Mouse (Mus musculus) hindbrain, embryonic 13.5 days (tissue): ENCODE measurements around the gene Atl2. TPM values are rescaled to one million over a fixed set of nuclear protein-coding genes. Genes with fewer than 3 reads are reported as not detected.

ENCODE experiments used
- ATAC-seq: fragments of 200-750 bp; cut with Nextera tagmentation; 2 replicates; pipeline ENCODE4 v1.8.0; 2017; ENCODE audit warnings: moderate TSS enrichment; ENCODE audit not compliant: low FRiP score
- H3K27ac ChIP-seq: fragments of 300-500 bp; sonication (generic); 2 replicates; pipeline ENCODE4 v1.5.1; 2015; ENCODE audit warnings: inconsistent platforms, mild to moderate bottlenecking, moderate library complexity
- H3K27me3 ChIP-seq: fragments of 300-500 bp; sonication (generic); 2 replicates; pipeline ENCODE4 v1.6.1; 2015; ENCODE audit warnings: mild to moderate bottlenecking, inconsistent platforms
- H3K36me3 ChIP-seq: fragments of 300-500 bp; sonication (generic); 2 replicates; pipeline ENCODE4 v1.6.1; 2015; ENCODE audit warnings: mild to moderate bottlenecking, inconsistent platforms
- H3K4me1 ChIP-seq: fragments of 300-500 bp; sonication (generic); replicated peaks from 2 replicates; pipeline ENCODE4 v1.6.1; 2015; ENCODE audit warnings: inconsistent platforms
- H3K4me2 ChIP-seq: fragments of 300-500 bp; sonication (generic); 2 replicates; pipeline ENCODE4 v1.6.1; 2015; ENCODE audit warnings: inconsistent platforms, mild to moderate bottlenecking, moderate library complexity
- H3K4me3 ChIP-seq: fragments of 300-500 bp; sonication (generic); 2 replicates; pipeline ENCODE4 v1.5.1; 2015; ENCODE audit warnings: mild to moderate bottlenecking, inconsistent platforms
- H3K9ac ChIP-seq: fragments of 300-500 bp; sonication (generic); 2 replicates; pipeline ENCODE4 v1.6.1; 2015; ENCODE audit warnings: mild to moderate bottlenecking, inconsistent platforms
- H3K9me3 ChIP-seq: fragments of 300-500 bp; sonication (generic); 2 replicates; pipeline ENCODE4 v1.6.1; 2016; ENCODE audit warnings: inconsistent platforms
- WGBS: fragments of 180-500 bp; shearing (Covaris S2); methylation state at CpG from one replicate; pipeline ENCODE4 v1.1.7; 2015; 5-methylcytosine and 5-hydroxymethylcytosine counted together
- polyA plus RNA-seq: library from polyadenylated mRNA; unstranded; fragments of >200 nt; fragmentation: Nextera tagmentation; extraction: Ambion mirVana; gene quantifications from 2 replicates; pipeline ENCODE4 v1.2.1, GENCODE M21; 2015

Atl2 gene
- polyA plus RNA-seq, 1 experiment from 2014 or later: 34.2 TPM

- H3K27ac ChIP-seq: no peak overlapping the region
- H3K36me3 ChIP-seq: no peaks in the 10 kb centered on the region
- H3K9me3 ChIP-seq: no peaks in the 10 kb centered on the region
- 0 out of 2 replicates have a peak, but pooled peaks cover 5% of the 10 kb centered on the region for H3K4me1 ChIP-seq
- 43% methylated on average over 9 of the region's 9 CpGs for WGBS
- no peaks in the 10 kb centered on the region for H3K27me3 ChIP-seq
- ATAC-seq: no peak
- no peak overlapping the region for H3K4me2 ChIP-seq
- H3K4me3 ChIP-seq: no peak overlapping the region
- no peak overlapping the region for H3K9ac ChIP-seq
Measured at GRCm38 (mm10) chr17:79918484-79919004, 22.6 kb upstream of the Atl2 start.

GRCm38 (mm10) chr17:79916996-79917395 is 21.1 kb upstream of the Atl2 start:
- Histone ChIP-seq H3K4me2 (no peak overlapping the region), H3K36me3 (no peaks in the 10 kb centered on the region), H3K9me3 (no peaks in the 10 kb centered on the region), H3K9ac (no peak overlapping the region), H3K4me1 (0 out of 2 replicates have a peak, but pooled peaks cover 5% of the 10 kb centered on the region), H3K4me3 (no peak overlapping the region), H3K27me3 (no peaks in the 10 kb centered on the region), H3K27ac (no peak overlapping the region)
- WGBS: 90% methylated on average over 9 of the region's 9 CpGs
- ATAC-seq: no peak

- Histone ChIP-seq H3K9me3 (no peaks in the 10 kb centered on the region), H3K9ac (no peak overlapping the region), H3K27ac (no peak overlapping the region), H3K36me3 (no peaks in the 10 kb centered on the region), H3K4me1 (no peaks in the 10 kb centered on the region), H3K4me2 (no peak overlapping the region), H3K27me3 (no peaks in the 10 kb centered on the region), H3K4me3 (no peak overlapping the region)
- no peak for ATAC-seq
- WGBS: 85% methylated on average over 2 of the region's 2 CpGs
Measured at GRCm38 (mm10) chr17:79912174-79912573, 16.3 kb upstream of the Atl2 start.

- no peaks in the 10 kb centered on the region for H3K36me3 ChIP-seq
- no peaks in the 10 kb centered on the region for H3K27me3 ChIP-seq
- no peaks in the 10 kb centered on the region for H3K9me3 ChIP-seq
- H3K27ac ChIP-seq: no peak overlapping the region
- 71% methylated on average over 3 of the region's 3 CpGs for WGBS
- H3K4me2 ChIP-seq: no peak overlapping the region
- H3K4me1 ChIP-seq: no peaks in the 10 kb centered on the region
- ATAC-seq: no peak
- H3K9ac ChIP-seq: no peak overlapping the region
- H3K4me3 ChIP-seq: no peak overlapping the region
Measured at GRCm38 (mm10) chr17:79911718-79912117, 15.8 kb upstream of the Atl2 start.

- Histone ChIP-seq H3K9me3 (no peaks in the 10 kb centered on the region), H3K27ac (no peak overlapping the region), H3K9ac (no peak overlapping the region), H3K27me3 (no peaks in the 10 kb centered on the region), H3K4me1 (no peaks in the 10 kb centered on the region), H3K4me3 (no peak overlapping the region), H3K4me2 (no peak overlapping the region), H3K36me3 (no peaks in the 10 kb centered on the region)
- 91% methylated on average over 12 of the region's 12 CpGs for WGBS
- ATAC-seq: no peak
Measured at GRCm38 (mm10) chr17:79909571-79909970, 13.6 kb upstream of the Atl2 start.

- Histone ChIP-seq H3K9ac (no peak overlapping the region), H3K27ac (no peak overlapping the region), H3K36me3 (no peaks in the 10 kb centered on the region), H3K4me2 (no peak overlapping the region), H3K27me3 (no peaks in the 10 kb centered on the region), H3K4me1 (no peaks in the 10 kb centered on the region), H3K9me3 (no peaks in the 10 kb centered on the region), H3K4me3 (no peak overlapping the region)
- 84% methylated on average over 4 of the region's 4 CpGs for WGBS
- ATAC-seq: no peak
Measured at GRCm38 (mm10) chr17:79907698-79908097, 11.8 kb upstream of the Atl2 start.

- 93% methylated on average over 8 of the region's 8 CpGs for WGBS
- no peaks in the 10 kb centered on the region for H3K9me3 ChIP-seq
- no peaks in the 10 kb centered on the region for H3K27me3 ChIP-seq
- H3K9ac ChIP-seq: no peak overlapping the region
- H3K4me1 ChIP-seq: no peaks in the 10 kb centered on the region
- H3K36me3 ChIP-seq: no peaks in the 10 kb centered on the region
- no peak overlapping the region for H3K27ac ChIP-seq
- ATAC-seq: no peak
- H3K4me2 ChIP-seq: no peak overlapping the region
- no peak overlapping the region for H3K4me3 ChIP-seq
Measured at GRCm38 (mm10) chr17:79906791-79907494, 11.0 kb upstream of the Atl2 start.

- Histone ChIP-seq H3K27me3 (no peaks in the 10 kb centered on the region), H3K9me3 (no peaks in the 10 kb centered on the region), H3K36me3 (no peaks in the 10 kb centered on the region), H3K9ac (no peak overlapping the region), H3K27ac (no peak overlapping the region), H3K4me2 (no peak overlapping the region), H3K4me1 (no peaks in the 10 kb centered on the region), H3K4me3 (no peak overlapping the region)
- no peak for ATAC-seq
- 92% methylated on average over 4 of the region's 4 CpGs for WGBS
Measured at GRCm38 (mm10) chr17:79904593-79904992, 8.7 kb upstream of the Atl2 start.

GRCm38 (mm10) chr17:79901207-79901606 is 5.3 kb upstream of the Atl2 start:
- peaks cover 17% of the 10 kb centered on the region for H3K27me3 ChIP-seq
- no peak for ATAC-seq
- 67% methylated on average over 6 of the region's 6 CpGs for WGBS

GRCm38 (mm10) chr17:79898156-79898746 is 2.3 kb upstream of the Atl2 start:
- 88% methylated on average over 6 of the region's 6 CpGs for WGBS
- Histone ChIP-seq H3K9me3 (no peaks in the 10 kb centered on the region), H3K9ac (no peak overlapping the region), H3K27ac (no peak overlapping the region), H3K4me3 (no peak overlapping the region), H3K27me3 (peaks cover 17% of the 10 kb centered on the region), H3K4me1 (peaks cover 16% of the 10 kb centered on the region), H3K4me2 (no peak overlapping the region), H3K36me3 (no peaks in the 10 kb centered on the region)
- no peak for ATAC-seq

More at GRCm38 (mm10) chr17:79901207-79901606, 5.3 kb upstream of the Atl2 start:
- Histone ChIP-seq H3K9ac (no peak overlapping the region), H3K36me3 (no peaks in the 10 kb centered on the region), H3K4me1 (no peaks in the 10 kb centered on the region), H3K4me3 (no peak overlapping the region), H3K4me2 (no peak overlapping the region), H3K9me3 (no peaks in the 10 kb centered on the region), H3K27ac (no peak overlapping the region)

GRCm38 (mm10) chr17:79897666-79898065 is 1.7 kb upstream of the Atl2 start:
- no peak overlapping the region for H3K9ac ChIP-seq
- 77% methylated on average over 3 of the region's 3 CpGs for WGBS

GRCm38 (mm10) chr17:79894971-79895882 is 696 bp downstream of the Atl2 start:
- H3K4me1 ChIP-seq: peaks cover 29% of the 10 kb centered on the region
- peak; percentile 78 for ATAC-seq
- under 1% methylated on average over 44 of the region's 100 CpGs for WGBS
- H3K27ac ChIP-seq: peak overlapping the region; percentile 95
- no peaks in the 10 kb centered on the region for H3K36me3 ChIP-seq
- H3K9ac ChIP-seq: peak overlapping the region; percentile 95
- H3K27me3 ChIP-seq: peaks cover 17% of the 10 kb centered on the region
- peak overlapping the region; percentile 97 for H3K4me3 ChIP-seq
- peak overlapping the region; percentile 83 for H3K4me2 ChIP-seq
- no peaks in the 10 kb centered on the region for H3K9me3 ChIP-seq

More at GRCm38 (mm10) chr17:79897666-79898065, 1.7 kb upstream of the Atl2 start:
- H3K9me3 ChIP-seq: no peaks in the 10 kb centered on the region
- ATAC-seq: no peak
- peaks cover 22% of the 10 kb centered on the region for H3K4me1 ChIP-seq
- H3K27ac ChIP-seq: no peak overlapping the region
- H3K27me3 ChIP-seq: peaks cover 17% of the 10 kb centered on the region
- no peak overlapping the region for H3K4me2 ChIP-seq
- H3K36me3 ChIP-seq: no peaks in the 10 kb centered on the region
- H3K4me3 ChIP-seq: no peak overlapping the region
